Mouse (Mus musculus): ENCODE measurements around the gene Dact2. TPM values are rescaled to one million over a fixed set of nuclear protein-coding genes. Genes with fewer than 3 reads are reported as not detected.
A peak's percentile ranks its signal among the peaks of the same experiment; 100 is the strongest.

Dact2 gene
- polyA plus RNA-seq, 1 experiment, result 14.6 TPM

GRCm38 (mm10) chr17:14220606-14221202 is 16.6 kb upstream of the Dact2 start:
- 59% methylated on average over 7 of the region's 7 CpGs for WGBS
- DNase-seq (ENCODE audit: low read depth, low spot score), result no peak

- WGBS, result 40% methylated on average over 3 of the region's 3 CpGs
- DNase-seq (ENCODE audit: low read depth, low spot score), result no peak
Observed at GRCm38 (mm10) chr17:14213976-14214529, 9.9 kb upstream of the Dact2 start.

- WGBS, result 79% methylated on average over 7 of the region's 7 CpGs
- no peak for DNase-seq (ENCODE audit: low read depth, low spot score)
Observed at GRCm38 (mm10) chr17:14212796-14213195, 8.7 kb upstream of the Dact2 start.

GRCm38 (mm10) chr17:14207093-14207561 is 3.0 kb upstream of the Dact2 start:
- no peak for DNase-seq (ENCODE audit: low read depth, low spot score)
- 55% methylated on average over 5 of the region's 5 CpGs for WGBS

- DNase-seq (ENCODE audit: low read depth, low spot score), result no peak
- 33% methylated on average over 3 of the region's 3 CpGs for WGBS
Observed at GRCm38 (mm10) chr17:14206062-14206461, 2.0 kb upstream of the Dact2 start.

GRCm38 (mm10) chr17:14205236-14205635 is 1.1 kb upstream of the Dact2 start:
- DNase-seq (ENCODE audit: low read depth, low spot score), result no peak

GRCm38 (mm10) chr17:14203121-14203941 is 773 bp downstream of the Dact2 start:
- 1% methylated on average over 97 of the region's 97 CpGs for WGBS
- no peak for DNase-seq (ENCODE audit: low read depth, low spot score)

More at GRCm38 (mm10) chr17:14205236-14205635, 1.1 kb upstream of the Dact2 start:
- 34% methylated on average over 3 of the region's 3 CpGs for WGBS

- WGBS, result 3% methylated on average over 18 of the region's 18 CpGs
- peak; percentile 59 for DNase-seq (ENCODE audit: low read depth, low spot score)
Observed at GRCm38 (mm10) chr17:14202291-14203030, 1.6 kb downstream of the Dact2 start.

GRCm38 (mm10) chr17:14201281-14201787 is 2.8 kb downstream of the Dact2 start:
- WGBS, result 33% methylated on average over 12 of the region's 12 CpGs
- DNase-seq (ENCODE audit: low read depth, low spot score), result no peak

GRCm38 (mm10) chr17:14200206-14200605 is 3.9 kb downstream of the Dact2 start:
- no peak for DNase-seq (ENCODE audit: low read depth, low spot score)

GRCm38 (mm10) chr17:14199621-14200020 is 4.5 kb downstream of the Dact2 start:
- WGBS, result 20% methylated on average over 4 of the region's 4 CpGs
- no peak for DNase-seq (ENCODE audit: low read depth, low spot score)

More at GRCm38 (mm10) chr17:14200206-14200605, 3.9 kb downstream of the Dact2 start:
- 93% methylated on average over 7 of the region's 7 CpGs for WGBS

- 37% methylated on average over 9 of the region's 9 CpGs for WGBS
Observed at GRCm38 (mm10) chr17:14192924-14193323, 11.2 kb downstream of the Dact2 start.

GRCm38 (mm10) chr17:14192432-14192831 is 11.7 kb downstream of the Dact2 start:
- DNase-seq (ENCODE audit: low read depth, low spot score), result no peak
- 53% methylated on average over 4 of the region's 4 CpGs for WGBS

More at GRCm38 (mm10) chr17:14192924-14193323, 11.2 kb downstream of the Dact2 start:
- DNase-seq (ENCODE audit: low read depth, low spot score), result no peak

GRCm38 (mm10) chr17:14188455-14188854 is 15.6 kb downstream of the Dact2 start:
- DNase-seq (ENCODE audit: low read depth, low spot score), result no peak

GRCm38 (mm10) chr17:14187096-14187495 is 17.0 kb downstream of the Dact2 start:
- no peak for DNase-seq (ENCODE audit: low read depth, low spot score)

- no peak for DNase-seq (ENCODE audit: low read depth, low spot score)
- 82% methylated on average over 3 of the region's 3 CpGs for WGBS
Observed at GRCm38 (mm10) chr17:14186176-14186575, 17.9 kb downstream of the Dact2 start.

GRCm38 (mm10) chr17:14184192-14184814 is 19.8 kb downstream of the Dact2 start:
- WGBS, result 86% methylated on average over 4 of the region's 4 CpGs
- DNase-seq (ENCODE audit: low read depth, low spot score), result no peak

- 73% methylated on average over 4 of the region's 4 CpGs for WGBS
- DNase-seq (ENCODE audit: low read depth, low spot score), result no peak
Observed at GRCm38 (mm10) chr17:14183717-14184116, 20.4 kb downstream of the Dact2 start.

GRCm38 (mm10) chr17:14182860-14183259 is 21.2 kb downstream of the Dact2 start:
- 64% methylated on average over 3 of the region's 3 CpGs for WGBS
- DNase-seq (ENCODE audit: low read depth, low spot score), result no peak

All from large intestine, adult 2 months (tissue).